Mouse (Mus musculus) liver, embryonic 14.5 days (tissue): ENCODE measurements around the gene Gramd1b. TPM values are rescaled to one million over a fixed set of nuclear protein-coding genes. Genes with fewer than 3 reads are reported as not detected.

Experiments used
- ATAC-seq: fragments of 200-750 bp; cut with Nextera tagmentation; 2 replicates; pipeline ENCODE4 v1.8.0; 2017; ENCODE audit warnings: moderate number of reproducible peaks, mild to moderate bottlenecking, moderate library complexity; ENCODE audit not compliant: insufficient read depth
- DNase-seq, 3 experiments: peaks; one replicate each; pipeline ENCODE4 v3.0.0-alpha.2; 2012 to 2013; ENCODE audit warnings: low read depth in 3 of 3, low spot score in 3 of 3
- H3K27ac ChIP-seq: fragments of 300-500 bp; sonication (generic); 2 replicates; pipeline ENCODE4 v1.5.1; 2014; ENCODE audit warnings: moderate library complexity, mild to moderate bottlenecking, control low read depth, inconsistent platforms
- H3K27me3 ChIP-seq: fragments of 300-500 bp; sonication (generic); 2 replicates; pipeline ENCODE4 v1.6.1; 2014; ENCODE audit warnings: mild to moderate bottlenecking, low read length, moderate library complexity; ENCODE audit not compliant: control insufficient read depth, insufficient read depth
- H3K36me3 ChIP-seq: fragments of 300-500 bp; sonication (generic); replicated peaks from 2 replicates; pipeline ENCODE4 v1.6.1; 2014; ENCODE audit warnings: low read depth; ENCODE audit not compliant: control insufficient read depth, insufficient read depth
- H3K4me1 ChIP-seq, 2 experiments: fragments of 200-500 bp in 1 of 2; fragments of 300-500 bp in 1 of 2; sonication (generic) in 1 of 2; replicated peaks; 2 replicates each; pipeline ENCODE4 v1.6.1; 2012 to 2014; ENCODE audit warnings: antibody characterized with exemption in 1 of 2, inconsistent platforms in 1 of 2, low read length in 1 of 2; ENCODE audit not compliant: control insufficient read depth in 2 of 2, insufficient read depth in 2 of 2
- H3K4me2 ChIP-seq: fragments of 300-500 bp; sonication (generic); 2 replicates; pipeline ENCODE4 v1.6.1; 2014; ENCODE audit warnings: low read depth, mild to moderate bottlenecking, control low read depth, moderate library complexity
- H3K4me3 ChIP-seq, 2 experiments: fragments of 200-500 bp in 1 of 2; fragments of 300-500 bp in 1 of 2; sonication (generic) in 1 of 2; 2 replicates each; pipeline ENCODE4 v1.5.1; 2012 to 2014; ENCODE audit warnings: low read depth in 2 of 2, low read length in 2 of 2, mild to moderate bottlenecking in 2 of 2, control low read depth in 1 of 2, inconsistent platforms in 1 of 2, moderate library complexity in 1 of 2; ENCODE audit not compliant: insufficient read depth in 1 of 2
- H3K9ac ChIP-seq: fragments of 300-500 bp; sonication (generic); replicated peaks from 2 replicates; pipeline ENCODE4 v1.6.1; 2014; ENCODE audit warnings: mild to moderate bottlenecking, control low read depth, moderate library complexity
- H3K9me3 ChIP-seq: fragments of 300-500 bp; sonication (generic); 2 replicates; pipeline ENCODE4 v1.6.1; 2016; ENCODE audit warnings: low read length, mixed read lengths; ENCODE audit not compliant: control insufficient read depth
- CTCF ChIP-seq: IDR thresholded peaks from 2 replicates; pipeline ENCODE4 v1.5.1; 2016; ENCODE audit warnings: antibody characterized with exemption, low read depth, control low read depth
- EP300 ChIP-seq: IDR thresholded peaks from 2 replicates; pipeline ENCODE4 v1.6.1; 2016; ENCODE audit warnings: antibody characterized with exemption, low read depth
- WGBS: fragments of 180-500 bp; shearing (Covaris S2); extraction: QIAGEN DNeasy Blood & Tissue Kit; methylation state at CpG from one replicate; pipeline ENCODE4 v1.1.7; 2014; ENCODE audit not compliant: insufficient replicate concordance; 5-methylcytosine and 5-hydroxymethylcytosine counted together
- polyA plus RNA-seq, 2 experiments: library from polyadenylated mRNA; depleted of rRNA in 1 of 2; stranded (reverse) in 1 of 2; unstranded in 1 of 2; fragments of >200 nt; fragmentation: Nextera tagmentation in 1 of 2; extraction: Ambion mirVana in 1 of 2; gene quantifications; 2 replicates each; pipeline versions ENCODE4 v1.2.1 to v1.2.3; 2012 to 2014

The Gramd1b gene
- polyA plus RNA-seq (2012; rRNA removed) (1.0 TPM in 2 replicates), polyA plus RNA-seq (2014; fragmentation: Nextera tagmentation; extraction: Ambion mirVana) (0.48 and 0.71 TPM in 2 replicates)

- ATAC-seq (peak; percentile 43), DNase-seq (no peak)
- Histone ChIP-seq H3K4me1 (no peaks in the 10 kb centered on the region), H3K4me2 (peak within 1 kb of the TSS; percentile 48), H3K4me3 (peak within 1 kb of the TSS; percentile 24 to 32), H3K27me3 (peaks cover 5% of the 10 kb centered on the region; the same call in 1 of the 2 replicates), H3K27ac (no peak within 1 kb of the TSS), H3K36me3 (no peaks in the 10 kb centered on the region), H3K9me3 (no peaks in the 10 kb centered on the region), H3K9ac (no peak within 1 kb of the TSS)
- 4% methylated on average over 40 of the region's 40 CpGs for whole genome bisulfite sequencing
- TF ChIP-seq EP300, result no peak
- TF ChIP-seq CTCF, result no peak
These were observed at the start of gene Gramd1b for GRCm38 (mm10) chr9:40531027-40531621. Gramd1b (minus strand) TSS chr9:40531383.

GRCm38 (mm10) chr9:40578726-40579625, 47.8 kb upstream of the Gramd1b start:
- no peak for ATAC-seq
- Histone ChIP-seq H3K9me3 (no peaks in the 10 kb centered on the region), H3K27me3 (no peaks in the 10 kb centered on the region), H3K4me1 (peaks cover 0 to 5% of the 10 kb centered on the region in 2 experiments; a peak in 2 of 4 replicates), H3K27ac (no peak overlapping the region), H3K36me3 (no peaks in the 10 kb centered on the region), H3K4me2 (no peak overlapping the region), H3K4me3 (no peak overlapping the region), H3K9ac (no peak overlapping the region)
- DNase-seq, result no peak
- 56% methylated on average over 11 of the region's 11 CpGs for WGBS
- no peak for TF ChIP-seq CTCF
- TF ChIP-seq EP300, result no peak

- Histone ChIP-seq H3K27ac (no peak overlapping the region), H3K4me1 (peaks cover 0 to 5% of the 10 kb centered on the region in 2 experiments; a peak in 2 of 4 replicates), H3K9ac (no peak overlapping the region), H3K4me2 (no peak overlapping the region), H3K36me3 (no peaks in the 10 kb centered on the region), H3K27me3 (no peaks in the 10 kb centered on the region), H3K4me3 (no peak overlapping the region), H3K9me3 (no peaks in the 10 kb centered on the region)
- DNase-seq (no peak), ATAC-seq (no peak)
- no peak for TF ChIP-seq CTCF
- TF ChIP-seq EP300, result no peak
- WGBS, result 24% methylated on average over 7 of the region's 7 CpGs
These were observed 45.9 kb upstream of the Gramd1b start for GRCm38 (mm10) chr9:40577132-40577531.

GRCm38 (mm10) chr9:40575053-40575985, 44.1 kb upstream of the Gramd1b start:
- WGBS, result 45% methylated on average over 14 of the region's 14 CpGs
- no peak for TF ChIP-seq CTCF
- TF ChIP-seq EP300, result peak; percentile 30; the same call in 1 of the 2 replicates
- no peaks in the 10 kb centered on the region for H3K27me3 ChIP-seq
- no peak overlapping the region for H3K4me2 ChIP-seq
- no peak overlapping the region for H3K27ac ChIP-seq
- ATAC-seq, result no peak
- peaks cover 0 to 5% of the 10 kb centered on the region in 2 experiments; a peak in 1 of 4 replicates for H3K4me1 ChIP-seq
- no peaks in the 10 kb centered on the region for H3K9me3 ChIP-seq
- peak in 1 of 3 experiments; percentile 3 for DNase-seq
- no peak overlapping the region for H3K4me3 ChIP-seq
- no peak overlapping the region for H3K9ac ChIP-seq
- H3K36me3 ChIP-seq, result no peaks in the 10 kb centered on the region
